Mouse (Mus musculus) small intestine, adult 2 months (tissue): ENCODE measurements at regions not wholly inside any gene's neighbourhood (a gene's known extent, or its start where the extent isn't known, plus 50 kb on each side); places are given as distances from the start of the nearest gene placed in this dataset.

ENCODE experiments used
- CTCF ChIP-seq: fragments of 200-500 bp; IDR thresholded peaks from 2 replicates; pipeline ENCODE4 v1.5.1; 2012; ENCODE audit warnings: low read depth, mild to moderate bottlenecking, control low read depth, inconsistent platforms, low read length, moderate library complexity, mixed read lengths; ENCODE audit not compliant: insufficient replicate concordance, insufficient read length; ENCODE audit errors: extremely low read depth
- POLR2A ChIP-seq: fragments of 200-500 bp; IDR thresholded peaks from 2 replicates; pipeline ENCODE4 v1.6.1; 2012; ENCODE audit warnings: low read depth, mild to moderate bottlenecking, control low read depth, inconsistent platforms, low read length, moderate library complexity

DNA sequence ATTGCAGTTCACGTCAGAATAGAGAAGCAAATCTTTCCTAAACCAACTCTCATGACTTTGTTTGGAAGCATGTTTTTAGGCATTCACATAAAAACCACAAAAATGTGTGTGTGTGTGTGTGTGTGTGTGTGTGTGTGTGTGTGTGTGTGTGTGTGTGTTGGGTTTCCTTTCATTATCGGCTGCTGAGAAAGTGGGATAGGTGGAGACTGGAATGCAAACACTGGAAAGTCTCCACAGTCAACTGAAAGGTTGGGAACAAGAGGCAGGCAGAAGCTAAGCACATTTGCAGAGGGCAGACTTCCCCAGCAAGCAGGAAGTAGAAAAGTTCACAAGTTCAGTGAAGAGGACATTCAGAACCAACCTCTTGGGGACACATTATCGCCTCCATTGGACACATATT, 176.5 kb downstream of the Tmsb4x start:
- TF ChIP-seq CTCF (no peak), POLR2A (no peak)
